Mouse (Mus musculus): ENCODE measurements around the gene Itgae. TPM values are rescaled to one million over a fixed set of nuclear protein-coding genes. Genes with fewer than 3 reads are reported as not detected.

Itgae gene
- polyA plus RNA-seq, 1 experiment from 2014 or later: 0.28 TPM

DNA sequence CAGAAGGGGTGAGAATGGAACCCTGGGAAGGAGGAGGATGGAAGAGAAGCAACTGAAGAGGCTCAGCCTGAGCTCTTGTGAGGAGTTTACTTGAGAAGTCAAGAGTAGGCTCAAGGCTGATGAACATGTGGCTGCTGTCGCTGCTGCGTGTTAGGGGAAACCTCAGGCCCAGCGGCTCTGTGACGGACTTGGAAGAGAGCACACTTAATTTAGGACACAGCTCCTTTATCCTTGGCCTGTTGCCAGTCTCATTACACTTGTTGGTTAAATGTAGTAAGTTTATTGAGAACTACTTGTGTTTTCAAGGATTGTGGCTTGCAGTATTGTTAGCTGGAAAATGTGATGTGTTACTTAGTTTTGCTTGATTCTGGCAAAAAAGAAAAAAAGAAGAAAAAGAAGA is 13.7 kb upstream of the Itgae start:
- H3K4me3 ChIP-seq (replicated peaks): no peak overlapping the region
- H3K4me2 ChIP-seq (replicated peaks): no peak overlapping the region
- WGBS: 67% methylated on average over 4 of the region's 4 CpGs
- no peak overlapping the region for H3K27ac ChIP-seq
- 0 out of 2 replicates have a peak, but pooled peaks cover 3% of the 10 kb centered on the region for H3K4me1 ChIP-seq (replicated peaks)
- peaks cover 87% of the 10 kb centered on the region for H3K36me3 ChIP-seq
- no peaks in the 10 kb centered on the region for H3K9me3 ChIP-seq
- no peaks in the 10 kb centered on the region for H3K27me3 ChIP-seq
- ATAC-seq: no peak
- H3K9ac ChIP-seq (replicated peaks): no peak overlapping the region

DNA sequence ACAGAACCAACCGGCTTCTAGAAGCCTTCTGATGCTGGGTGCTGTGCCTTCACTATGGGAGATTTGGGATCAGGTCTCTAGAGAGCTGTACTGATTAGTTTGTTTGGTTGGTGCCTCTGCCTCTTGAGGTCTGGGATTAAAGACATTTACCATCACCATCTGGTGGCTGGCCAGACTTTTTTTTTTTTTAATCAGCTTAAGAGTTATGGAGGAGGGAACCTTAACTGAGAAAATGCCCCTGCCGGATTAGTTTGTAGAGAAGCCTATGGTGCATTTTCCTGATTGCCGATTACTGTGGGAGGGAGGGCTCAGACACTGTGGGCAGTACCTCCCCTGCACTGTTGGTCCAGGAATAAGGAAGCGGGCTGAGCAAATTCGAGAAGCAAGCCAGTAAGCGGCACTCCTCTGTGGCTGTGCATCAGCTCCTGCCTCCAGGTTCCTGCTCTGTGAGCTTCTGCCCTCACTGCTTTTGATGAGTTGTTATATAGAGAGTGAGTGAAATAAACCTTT is 13.1 kb upstream of the Itgae start:
- 0 out of 2 replicates have a peak, but pooled peaks cover 3% of the 10 kb centered on the region for H3K4me1 ChIP-seq (replicated peaks)
- H3K36me3 ChIP-seq: peaks cover 92% of the 10 kb centered on the region
- no peak overlapping the region for H3K9ac ChIP-seq (replicated peaks)
- no peak overlapping the region for H3K4me2 ChIP-seq (replicated peaks)
- no peaks in the 10 kb centered on the region for H3K27me3 ChIP-seq
- ATAC-seq: no peak
- H3K27ac ChIP-seq: no peak overlapping the region
- no peaks in the 10 kb centered on the region for H3K9me3 ChIP-seq
- no peak overlapping the region for H3K4me3 ChIP-seq (replicated peaks)
- 57% methylated on average over 6 of the region's 6 CpGs for WGBS

DNA sequence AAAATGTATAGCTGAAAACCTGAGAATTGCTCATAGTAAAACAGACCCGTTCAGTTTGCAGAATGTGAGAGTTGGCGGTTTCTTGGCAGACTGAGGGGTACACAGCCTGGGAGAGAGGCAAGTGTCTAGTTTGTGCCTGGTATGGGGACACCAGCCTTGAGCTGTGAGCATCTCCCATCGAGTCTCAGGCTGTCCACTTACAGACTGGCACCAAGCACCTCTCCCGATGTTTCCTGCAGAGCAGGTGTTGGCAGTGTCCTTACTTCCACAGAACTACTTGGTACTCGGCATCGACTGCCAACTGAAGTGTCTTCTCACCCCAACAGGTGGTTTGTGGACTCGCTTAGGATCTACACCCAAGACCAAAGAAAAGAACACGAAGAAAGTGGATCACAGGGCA is 11.8 kb upstream of the Itgae start:
- H3K4me1 ChIP-seq (replicated peaks): 0 out of 2 replicates have a peak, but pooled peaks cover 3% of the 10 kb centered on the region
- H3K9ac ChIP-seq (replicated peaks): no peak overlapping the region
- no peaks in the 10 kb centered on the region for H3K9me3 ChIP-seq
- H3K27me3 ChIP-seq: no peaks in the 10 kb centered on the region
- H3K4me3 ChIP-seq (replicated peaks): no peak overlapping the region
- WGBS: 96% methylated on average over 8 of the region's 8 CpGs
- ATAC-seq: no peak
- H3K27ac ChIP-seq: no peak overlapping the region
- peaks cover 87% of the 10 kb centered on the region for H3K36me3 ChIP-seq
- no peak overlapping the region for H3K4me2 ChIP-seq (replicated peaks)

DNA sequence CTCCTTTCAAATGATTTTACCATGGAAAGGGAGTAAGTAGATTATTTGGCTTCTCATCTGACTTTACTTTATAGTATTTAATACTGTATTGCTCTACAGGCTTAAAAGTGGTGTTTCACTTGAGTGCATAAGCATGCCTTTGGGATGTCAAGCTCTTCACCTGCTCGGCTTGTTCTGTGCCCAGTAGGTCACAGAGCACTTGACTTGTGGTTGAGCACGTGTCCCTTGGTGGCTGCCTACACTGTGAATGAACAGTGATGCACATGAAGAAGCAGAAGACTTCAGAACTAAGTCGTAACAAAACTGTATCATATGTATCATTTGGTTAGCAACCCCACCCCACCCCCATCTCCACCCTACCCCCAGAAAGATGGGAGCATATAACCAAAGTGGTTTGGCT is 10.1 kb upstream of the Itgae start:
- Histone ChIP-seq H3K36me3 (peaks cover 85% of the 10 kb centered on the region), H3K4me2 (replicated peaks) (no peak overlapping the region), H3K27me3 (no peaks in the 10 kb centered on the region), H3K9me3 (no peaks in the 10 kb centered on the region), H3K27ac (no peak overlapping the region), H3K9ac (replicated peaks) (no peak overlapping the region), H3K4me1 (replicated peaks) (0 out of 2 replicates have a peak, but pooled peaks cover 3% of the 10 kb centered on the region), H3K4me3 (replicated peaks) (no peak overlapping the region)
- no peak for ATAC-seq
- WGBS: 96% methylated on average over 3 of the region's 3 CpGs

DNA sequence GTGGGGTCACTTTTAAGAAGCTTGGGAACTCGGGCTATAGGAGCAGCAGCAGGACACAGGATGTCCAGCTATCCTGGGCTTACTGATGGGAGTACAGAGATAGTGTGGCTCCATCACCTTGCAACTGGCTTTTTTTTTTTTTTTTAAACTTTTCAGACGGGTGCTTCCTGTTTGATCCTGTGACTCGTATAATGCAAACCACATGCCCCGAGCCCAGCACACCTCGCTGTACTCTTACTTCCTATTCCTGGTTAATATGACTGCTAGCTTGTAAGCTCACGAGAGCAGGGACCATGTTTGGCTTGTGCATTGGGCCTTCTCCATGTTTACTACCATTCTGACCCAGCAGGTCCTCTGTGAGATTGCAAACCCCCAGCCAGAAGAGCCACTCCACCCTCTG is 6.1 kb upstream of the Itgae start:
- no peak for ATAC-seq
- H3K27ac ChIP-seq: peak overlapping the region; percentile 3; the same call in 1 of the 2 replicates
- H3K4me1 ChIP-seq (replicated peaks): no peaks in the 10 kb centered on the region
- no peaks in the 10 kb centered on the region for H3K27me3 ChIP-seq
- H3K4me3 ChIP-seq (replicated peaks): no peak overlapping the region
- H3K9me3 ChIP-seq: no peaks in the 10 kb centered on the region
- H3K36me3 ChIP-seq: peaks cover 50% of the 10 kb centered on the region
- H3K4me2 ChIP-seq (replicated peaks): no peak overlapping the region
- H3K9ac ChIP-seq (replicated peaks): no peak overlapping the region
- 88% methylated on average over 6 of the region's 6 CpGs for WGBS

DNA sequence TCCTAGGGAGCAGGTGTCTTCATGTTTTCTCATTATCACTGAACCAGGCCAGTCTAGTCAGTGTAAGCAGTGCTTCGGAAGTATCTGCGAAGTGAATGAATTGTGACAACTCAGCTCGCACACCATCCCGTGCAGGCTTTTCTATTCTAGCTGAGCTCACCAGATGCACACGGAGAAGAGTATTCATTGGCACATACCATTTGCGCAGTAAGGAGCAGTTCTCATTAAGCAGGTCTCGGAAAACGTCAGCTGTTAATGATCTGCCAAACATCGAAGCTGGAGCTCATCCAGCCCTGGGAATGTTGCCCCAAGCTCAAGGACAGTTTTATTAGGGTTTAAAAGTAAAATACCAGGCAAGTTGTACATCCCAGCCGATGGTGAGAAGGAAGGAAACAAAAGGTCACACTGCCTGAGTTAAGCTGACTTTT is 5.6 kb upstream of the Itgae start:
- no peak for ATAC-seq
- WGBS: 84% methylated on average over 10 of the region's 10 CpGs

DNA sequence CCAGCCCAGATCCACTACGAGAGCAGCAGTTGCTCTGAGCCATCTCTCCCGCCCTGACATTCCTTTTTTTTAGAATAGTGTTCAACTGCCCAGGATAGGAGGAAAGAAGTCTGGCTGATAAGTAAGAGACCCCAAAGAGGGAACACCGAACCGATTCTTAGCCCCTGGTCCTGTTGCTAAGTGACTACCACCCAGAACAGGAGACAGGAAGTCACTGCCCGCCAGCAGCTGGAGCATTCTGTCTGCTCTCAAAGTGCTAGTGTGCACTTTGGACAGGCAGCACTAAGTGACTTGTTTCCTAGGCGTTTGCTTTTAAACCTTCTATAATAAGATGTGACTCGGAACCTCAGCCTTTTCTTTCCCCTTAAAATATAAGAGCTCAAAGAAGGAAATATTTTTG is 5.0 kb upstream of the Itgae start:
- no peak overlapping the region for H3K9ac ChIP-seq (replicated peaks)
- 87% methylated on average over 7 of the region's 7 CpGs for WGBS
- no peaks in the 10 kb centered on the region for H3K4me1 ChIP-seq (replicated peaks)
- H3K27me3 ChIP-seq: no peaks in the 10 kb centered on the region
- H3K27ac ChIP-seq: 0 out of 2 replicates have a peak overlapping the region, but pooled peaks have one; percentile 35
- H3K9me3 ChIP-seq: no peaks in the 10 kb centered on the region
- peaks cover 43% of the 10 kb centered on the region for H3K36me3 ChIP-seq
- no peak overlapping the region for H3K4me3 ChIP-seq (replicated peaks)
- no peak overlapping the region for H3K4me2 ChIP-seq (replicated peaks)
- ATAC-seq: no peak

More for the DNA sequence above, 5.6 kb upstream of the Itgae start:
- H3K27me3 ChIP-seq: no peaks in the 10 kb centered on the region
- no peak overlapping the region for H3K9ac ChIP-seq (replicated peaks)
- peaks cover 45% of the 10 kb centered on the region for H3K36me3 ChIP-seq
- H3K9me3 ChIP-seq: no peaks in the 10 kb centered on the region
- H3K4me2 ChIP-seq (replicated peaks): no peak overlapping the region
- no peaks in the 10 kb centered on the region for H3K4me1 ChIP-seq (replicated peaks)
- H3K4me3 ChIP-seq (replicated peaks): no peak overlapping the region
- H3K27ac ChIP-seq: peak overlapping the region; percentile 35; the same call in 1 of the 2 replicates

DNA sequence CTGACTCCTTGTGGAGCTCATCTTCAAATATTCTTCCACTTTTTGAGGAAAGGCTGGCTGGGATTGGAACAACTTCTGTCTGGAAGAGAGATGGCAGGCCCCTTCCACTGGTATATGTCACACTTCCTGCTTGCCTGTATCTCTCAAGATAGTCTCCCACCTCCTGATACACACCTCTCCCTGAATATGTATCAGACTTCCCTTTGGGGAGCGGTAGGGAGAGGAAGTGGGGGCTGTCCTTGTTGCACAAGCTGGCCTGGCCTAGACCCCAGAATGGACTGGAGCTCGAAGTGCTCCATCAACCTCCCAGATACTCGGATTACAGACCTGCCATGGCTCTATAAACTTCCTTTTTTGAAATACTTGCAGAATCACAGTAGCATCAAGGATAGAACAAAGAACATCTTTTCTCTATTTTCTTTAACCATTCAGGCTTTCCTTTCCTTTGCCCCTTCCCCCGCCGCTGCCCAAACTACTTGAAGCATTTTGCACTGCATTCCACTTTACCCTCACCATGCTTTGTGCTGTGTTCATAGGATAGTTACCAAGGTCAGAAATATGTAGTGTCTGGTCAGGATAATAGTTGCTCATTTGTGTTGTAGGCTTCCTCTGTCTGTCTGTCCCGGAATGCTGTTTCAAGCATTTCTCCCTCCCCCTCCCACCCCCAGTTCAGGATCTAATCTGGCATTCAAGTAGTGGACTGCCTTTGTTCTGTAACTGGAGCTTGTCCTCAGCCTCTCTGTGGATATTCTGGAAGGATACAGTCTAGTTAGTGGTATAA is 2.5 kb upstream of the Itgae start:
- Histone ChIP-seq H3K9me3 (no peaks in the 10 kb centered on the region), H3K27me3 (no peaks in the 10 kb centered on the region), H3K27ac (no peak overlapping the region), H3K4me1 (replicated peaks) (no peaks in the 10 kb centered on the region), H3K4me3 (replicated peaks) (no peak overlapping the region), H3K4me2 (replicated peaks) (no peak overlapping the region), H3K36me3 (peaks cover 19% of the 10 kb centered on the region), H3K9ac (replicated peaks) (no peak overlapping the region)
- WGBS: 55% methylated on average over 6 of the region's 6 CpGs
- ATAC-seq: no peak

- WGBS: 86% methylated on average over 2 of the region's 2 CpGs
- no peak for ATAC-seq
- no peaks in the 10 kb centered on the region for H3K4me1 ChIP-seq (replicated peaks)
Observed at GRCm38 (mm10) chr11:73090826-73091225, 443 bp downstream of the Itgae start.

GRCm38 (mm10) chr11:73092057-73092456 is 1.7 kb downstream of the Itgae start:
- WGBS: 84% methylated on average over 4 of the region's 4 CpGs
- H3K9ac ChIP-seq (replicated peaks): no peak overlapping the region
- H3K9me3 ChIP-seq: no peaks in the 10 kb centered on the region
- no peaks in the 10 kb centered on the region for H3K4me1 ChIP-seq (replicated peaks)
- no peak for ATAC-seq
- H3K4me3 ChIP-seq (replicated peaks): no peak overlapping the region
- no peak overlapping the region for H3K4me2 ChIP-seq (replicated peaks)
- no peak overlapping the region for H3K27ac ChIP-seq
- no peaks in the 10 kb centered on the region for H3K27me3 ChIP-seq
- no peaks in the 10 kb centered on the region for H3K36me3 ChIP-seq

More at GRCm38 (mm10) chr11:73090826-73091225, 443 bp downstream of the Itgae start:
- Histone ChIP-seq H3K36me3 (no peaks in the 10 kb centered on the region), H3K27ac (no peak overlapping the region), H3K4me3 (replicated peaks) (no peak overlapping the region), H3K9ac (replicated peaks) (no peak overlapping the region), H3K9me3 (no peaks in the 10 kb centered on the region), H3K4me2 (replicated peaks) (no peak overlapping the region), H3K27me3 (no peaks in the 10 kb centered on the region)

DNA sequence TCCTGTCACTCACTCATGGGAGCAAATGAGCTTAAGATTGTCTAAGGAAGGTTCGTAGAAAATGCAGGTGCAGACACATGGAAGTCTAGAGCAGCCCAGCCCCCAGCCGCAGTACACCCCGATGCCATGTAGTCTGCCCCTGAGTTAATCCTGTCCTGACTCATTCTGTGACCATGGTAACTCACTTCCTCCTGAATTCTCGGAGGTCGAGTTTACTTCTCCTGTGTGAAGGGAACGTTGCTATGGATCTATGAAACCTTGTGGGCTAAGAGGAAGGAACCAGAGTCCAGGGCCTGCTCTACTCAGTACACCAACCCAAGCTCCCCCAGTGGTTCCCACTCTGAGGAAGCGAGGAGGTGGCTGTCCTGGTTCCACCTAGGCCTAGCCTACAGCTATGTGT is 2.5 kb downstream of the Itgae start:
- Histone ChIP-seq H3K36me3 (no peaks in the 10 kb centered on the region), H3K9ac (replicated peaks) (no peak overlapping the region), H3K4me2 (replicated peaks) (no peak overlapping the region), H3K4me1 (replicated peaks) (no peaks in the 10 kb centered on the region), H3K27me3 (no peaks in the 10 kb centered on the region), H3K27ac (no peak overlapping the region), H3K4me3 (replicated peaks) (no peak overlapping the region), H3K9me3 (no peaks in the 10 kb centered on the region)
- no peak for ATAC-seq
- WGBS: 83% methylated on average over 7 of the region's 7 CpGs

- H3K9ac ChIP-seq (replicated peaks): no peak overlapping the region
- no peak for ATAC-seq
- no peak overlapping the region for H3K27ac ChIP-seq
- H3K4me3 ChIP-seq (replicated peaks): no peak overlapping the region
- 85% methylated on average over 11 of the region's 11 CpGs for WGBS
- H3K27me3 ChIP-seq: no peaks in the 10 kb centered on the region
- H3K4me1 ChIP-seq (replicated peaks): no peaks in the 10 kb centered on the region
- no peaks in the 10 kb centered on the region for H3K36me3 ChIP-seq
- H3K4me2 ChIP-seq (replicated peaks): no peak overlapping the region
- H3K9me3 ChIP-seq: no peaks in the 10 kb centered on the region
Observed at GRCm38 (mm10) chr11:73094231-73094995, 4.0 kb downstream of the Itgae start.

All from midbrain, embryonic 13.5 days (tissue).